Mouse (Mus musculus): ENCODE data around the gene Osbpl9. TPM values are rescaled to one million over a fixed set of nuclear protein-coding genes. Genes with fewer than 3 reads are reported as not detected.

Osbpl9 gene
- 100 to 1,000 TPM; 105 to 119 TPM for total RNA-seq (2021)
- long read RNA-seq, experiment 1, transcript Osbpl9-202 (21 exons, 3,134 nt), result major isoform, 50 of 99 reads
- long read RNA-seq, experiment 1, transcript Osbpl9-213 (20 exons, 2,604 nt), result minor isoform, 5 of 99 reads
- long read RNA-seq, experiment 1, transcript Osbpl9-201 (24 exons, 2,871 nt), result minor isoform, 24 of 99 reads
- long read RNA-seq, experiment 1, partial matches to known transcripts, result 2 of 99 reads
- long read RNA-seq, experiment 1, other reads (novel, unspliced or antisense), result 11 of 99 reads
- long read RNA-seq, experiment 2, transcript Osbpl9-218 (23 exons, 2,408 nt), result minor isoform, 9 of 365 reads
- long read RNA-seq, experiment 2, transcript Osbpl9-213 (20 exons, 2,604 nt), result minor isoform, 13 of 365 reads
- long read RNA-seq, experiment 2, transcript Osbpl9-201 (24 exons, 2,871 nt), result minor isoform, 94 of 365 reads
- long read RNA-seq, experiment 2, transcript Osbpl9-202 (21 exons, 3,134 nt), result major isoform, 168 of 365 reads
- long read RNA-seq, experiment 2, partial matches to known transcripts, result 40 of 365 reads
- long read RNA-seq, experiment 2, other reads (novel, unspliced or antisense), result 36 of 365 reads

- peak; percentile 98 for DNase-seq (ENCODE audit: low spot score in 2 of 2)
Measured at GRCm38 (mm10) chr4:109201582-109202424, at the start of gene Osbpl9. Gene Osbpl9, minus strand, starts transcription at chr4:109202272.

GRCm38 (mm10) chr4:109251605-109252004 lies 49.5 kb upstream of the Osbpl9 start:
- DNase-seq (ENCODE audit: low spot score in 2 of 2), result peak in 1 of 2 experiments; percentile 26

- no peak for DNase-seq (ENCODE audit: low spot score in 2 of 2)
Measured at GRCm38 (mm10) chr4:109245016-109245620, 43.0 kb upstream of the Osbpl9 start.

GRCm38 (mm10) chr4:109244506-109244905 lies 42.4 kb upstream of the Osbpl9 start:
- DNase-seq (ENCODE audit: low spot score in 2 of 2), result no peak

GRCm38 (mm10) chr4:109241934-109242333 lies 39.9 kb upstream of the Osbpl9 start:
- DNase-seq (ENCODE audit: low spot score in 2 of 2), result no peak

- DNase-seq (ENCODE audit: low spot score in 2 of 2), result no peak
Measured at GRCm38 (mm10) chr4:109241221-109241620, 39.1 kb upstream of the Osbpl9 start.

- peak in 1 of 2 experiments; percentile 46 for DNase-seq (ENCODE audit: low spot score in 2 of 2)
Measured at GRCm38 (mm10) chr4:109238428-109239268, 36.6 kb upstream of the Osbpl9 start.

- DNase-seq (ENCODE audit: low spot score in 2 of 2), result no peak
Measured at GRCm38 (mm10) chr4:109236186-109236879, 34.3 kb upstream of the Osbpl9 start.

- no peak for DNase-seq (ENCODE audit: low spot score in 2 of 2)
Measured at GRCm38 (mm10) chr4:109234806-109235350, 32.8 kb upstream of the Osbpl9 start.

GRCm38 (mm10) chr4:109234185-109234584 lies 32.1 kb upstream of the Osbpl9 start, which contains the start of gene Calr4:
Gene Calr4, plus strand, starts transcription at chr4:109234485.
- no peak for DNase-seq (ENCODE audit: low spot score in 2 of 2)

- no peak for DNase-seq (ENCODE audit: low spot score in 2 of 2)
Measured at GRCm38 (mm10) chr4:109229766-109230279, 27.8 kb upstream of the Osbpl9 start.

- DNase-seq (ENCODE audit: low spot score in 2 of 2), result no peak
Measured at GRCm38 (mm10) chr4:109226071-109226470, 24.0 kb upstream of the Osbpl9 start.

- no peak for DNase-seq (ENCODE audit: low spot score in 2 of 2)
Measured at GRCm38 (mm10) chr4:109225606-109226005, 23.5 kb upstream of the Osbpl9 start.

GRCm38 (mm10) chr4:109224762-109225552 lies 22.9 kb upstream of the Osbpl9 start:
- peak; percentile 60 to 69 for DNase-seq (ENCODE audit: low spot score in 2 of 2)

GRCm38 (mm10) chr4:109222001-109222400 lies 19.9 kb upstream of the Osbpl9 start:
- peak; percentile 50 to 66 for DNase-seq (ENCODE audit: low spot score in 2 of 2)

GRCm38 (mm10) chr4:109220441-109220940 lies 18.4 kb upstream of the Osbpl9 start:
- DNase-seq (ENCODE audit: low spot score in 2 of 2), result no peak

- no peak for DNase-seq (ENCODE audit: low spot score in 2 of 2)
Measured at GRCm38 (mm10) chr4:109218008-109218407, 15.9 kb upstream of the Osbpl9 start.

- no peak for DNase-seq (ENCODE audit: low spot score in 2 of 2)
Measured at GRCm38 (mm10) chr4:109213986-109214385, 11.9 kb upstream of the Osbpl9 start.

All from adrenal gland, adult 18-20 months (tissue).